9 mouse cellular contexts compared by ENCODE assay signal in genomic region chr19:36535186-36535585, GRCm38 (mm10). TPM values are rescaled to one million over a fixed set of nuclear protein-coding genes. Genes with fewer than 3 reads are reported as not detected.
DNase-seq lines count a peak whose midpoint lies in the region; ATAC-seq lines count a peak whose summit lies in the region.
"Had no signal": no experiment of that assay in that cellular context is flagged by ENCODE, and none has a peak within 500 bp of the region (broad histone marks: within the 10 kb centered on the region; RNA-seq: fewer than 3 reads in every experiment).

No protein-coding gene starts in this region.

- H3K27ac ChIP-seq in heart, embryonic 14.5 days (replicated peaks in 1 of 2; ENCODE audit: control insufficient read depth in 1 of 2, insufficient read depth in 1 of 2, low read depth in 2 of 2, low read length in 2 of 2): peak overlapping the region; percentile 49 to 51; a peak in 3 of 4 replicates
- no peak overlapping the region for H3K27ac ChIP-seq in neural tube, embryonic 12.5 days
- peak overlapping the region; percentile 72 for H3K27ac ChIP-seq in midbrain, embryonic 10.5 days (replicated peaks)

- intact Hi-C loops in heart, postnatal 25 days (cut with DNase I): loop anchor here (5.0 kb wide), 1 partner anchor 202 kb away; the partner anchor contains the start of gene Ppp1r3c
- intact Hi-C loops in left cerebral cortex, postnatal 25 days (cut with DNase I): no loop called here

- H3K36me3 ChIP-seq in heart, embryonic 14.5 days (ENCODE audit: control insufficient read depth, insufficient read depth, low read length): no peaks in the 10 kb centered on the region
- no peaks in the 10 kb centered on the region for H3K36me3 ChIP-seq in neural tube, embryonic 12.5 days
- no peaks in the 10 kb centered on the region for H3K36me3 ChIP-seq in midbrain, embryonic 10.5 days

- H3K4me3 ChIP-seq in heart, embryonic 14.5 days (ENCODE audit: control insufficient read depth in 1 of 2, insufficient read depth in 1 of 2, low read depth in 1 of 2, low read length in 2 of 2): 0 out of 4 replicates have a peak overlapping the region, but pooled peaks of 1 of the 2 experiments have one; percentile 1
- no peak overlapping the region for H3K4me3 ChIP-seq in neural tube, embryonic 12.5 days
- no peak overlapping the region for H3K4me3 ChIP-seq in midbrain, embryonic 10.5 days
- H3K4me3 ChIP-seq: megakaryocyte, embryonic 14.5 days had no signal

- no peaks in the 10 kb centered on the region for H3K27me3 ChIP-seq in heart, embryonic 14.5 days (ENCODE audit: control insufficient read depth, insufficient read depth, low read length)
- no peaks in the 10 kb centered on the region for H3K27me3 ChIP-seq in neural tube, embryonic 12.5 days (replicated peaks)
- peaks cover 15% of the 10 kb centered on the region for H3K27me3 ChIP-seq in midbrain, embryonic 10.5 days (ENCODE audit: low read depth, poor library complexity, severe bottlenecking)

- peaks cover 11 to 19% of the 10 kb centered on the region in 2 experiments for H3K4me1 ChIP-seq in heart, embryonic 14.5 days (ENCODE audit: control insufficient read depth in 2 of 2, insufficient read depth in 2 of 2, low read length in 2 of 2)
- peaks cover 23% of the 10 kb centered on the region for H3K4me1 ChIP-seq in neural tube, embryonic 12.5 days
- H3K4me1 ChIP-seq in midbrain, embryonic 10.5 days: peaks cover 44% of the 10 kb centered on the region

- ATAC-seq in heart, embryonic 14.5 days (ENCODE audit: insufficient number of reproducible peaks, insufficient read depth, low FRiP score, low read depth): no peak
- ATAC-seq in neural tube, embryonic 12.5 days (ENCODE audit: low FRiP score, low read depth): peak; percentile 23

- H3K4me2 ChIP-seq in heart, embryonic 14.5 days (ENCODE audit: low read length): peak overlapping the region; percentile 58
- H3K4me2 ChIP-seq in neural tube, embryonic 12.5 days (replicated peaks): peak overlapping the region; percentile 50

- WGBS in heart, embryonic 14.5 days: 31% methylated on average over 2 of the region's 2 CpGs
- 19% methylated on average over 2 of the region's 2 CpGs for WGBS in neural tube, embryonic 12.5 days
- 39% methylated on average over 2 of the region's 2 CpGs for WGBS in midbrain, embryonic 10.5 days

- H3K9ac ChIP-seq in heart, embryonic 14.5 days (ENCODE audit: low read length): no peak overlapping the region
- no peak overlapping the region for H3K9ac ChIP-seq in neural tube, embryonic 12.5 days

- no peak for DNase-seq in heart, postnatal 25 days (ENCODE audit: low spot score)
- DNase-seq in neural tube, embryonic 10.5 days (ENCODE audit: extremely low spot score, low spot score): no peak
- no peak for DNase-seq in midbrain, embryonic 10.5 days (ENCODE audit: low spot score)
- no peak for DNase-seq in adrenal gland, postnatal 36 days
- DNase-seq in left cerebral cortex, postnatal 25 days (ENCODE audit: low spot score in 2 of 2): no peak
- DNase-seq in cerebellum, postnatal 4 days (ENCODE audit: low spot score in 2 of 2): no peak

- H3K9me3 ChIP-seq in heart, embryonic 14.5 days (ENCODE audit: control insufficient read depth, low read length): no peaks in the 10 kb centered on the region
- H3K9me3 ChIP-seq in neural tube, embryonic 12.5 days: no peaks in the 10 kb centered on the region
- no peaks in the 10 kb centered on the region for H3K9me3 ChIP-seq in midbrain, embryonic 10.5 days (replicated peaks)
- H3K9me3 ChIP-seq: megakaryocyte, embryonic 14.5 days had no signal

RNA-seq across cellular contexts. Expression of gene Hectd2, which starts 19.3 kb away (rescaled TPM):
- 6.8 and 8.9 TPM in 2 replicates for polyA plus RNA-seq in heart, embryonic 14.5 days (2014; fragmentation: Nextera tagmentation; extraction: Ambion mirVana)
- total RNA-seq in heart, postnatal 25 days (2021): 1 to 10 TPM; 1.6 to 1.8 TPM
- 7.1 TPM in 2 replicates for polyA plus RNA-seq in neural tube, embryonic 12.5 days (2016; fragmentation: Nextera tagmentation; extraction: Ambion mirVana)
- polyA plus RNA-seq in midbrain, embryonic 10.5 days (2016; fragmentation: Nextera tagmentation; extraction: Ambion mirVana): 2.2 and 3.8 TPM in 2 replicates
- total RNA-seq in adrenal gland, postnatal 36 days (2021): 1 to 10 TPM; 1.3 to 4.7 TPM
- total RNA-seq in left cerebral cortex, postnatal 25 days (2021): 10 to 100 TPM; 21.9 to 25.4 TPM

Comparison
In these comparisons a context has a peak if more than half of its experiments do, and no peak if none do; other contexts are left out.
1. RNA of gene Hectd2, which starts 19.3 kb away (total RNA-seq): 21.9 to 25.4 TPM in left cerebral cortex, postnatal 25 days; 1.3 to 4.7 TPM in adrenal gland, postnatal 36 days and 1.6 to 1.8 TPM in heart, postnatal 25 days; every median in the first group is over 4 times any median in the second.